Mouse (Mus musculus) megakaryocyte-erythroid progenitor cell, adult 5-6 weeks (primary cell): ENCODE results near the gene Pde6b. TPM values are rescaled to one million over a fixed set of nuclear protein-coding genes. Genes with fewer than 3 reads are reported as not detected.

ENCODE experiments used
- ATAC-seq: replicated peaks from 2 replicates; pipeline ENCODE4 v1.8.0; 2016; ENCODE audit warnings: mild to moderate bottlenecking, inconsistent platforms; ENCODE audit not compliant: severe bottlenecking, poor library complexity, low FRiP score, low TSS enrichment
- total RNA-seq, 2 experiments: library from RNA; stranded (forward) in 1 of 2; stranded (reverse) in 1 of 2; fragments of 200-1000, 215-1000 nt in 1 of 2; fragments of >200 nt in 1 of 2; fragmentation: Nextera tagmentation in 1 of 2; gene quantifications; 2 replicates each; pipeline ENCODE4 v1.2.3; 2014 to 2017

The Pde6b gene
- total RNA-seq, 2 experiments from 2014 or later = not detected

GRCm38 (mm10) chr5:108378346-108378745, 9.8 kb upstream of the Pde6b start:
- ATAC-seq = no peak

GRCm38 (mm10) chr5:108385632-108386031, 2.6 kb upstream of the Pde6b start:
- ATAC-seq = no peak

GRCm38 (mm10) chr5:108386449-108386848, 1.7 kb upstream of the Pde6b start:
- ATAC-seq = no peak

GRCm38 (mm10) chr5:108389744-108390143, 1.6 kb downstream of the Pde6b start:
- no peak for ATAC-seq

GRCm38 (mm10) chr5:108403453-108403852, 15.3 kb downstream of the Pde6b start:
- no peak for ATAC-seq

GRCm38 (mm10) chr5:108405460-108405859, 17.3 kb downstream of the Pde6b start:
- ATAC-seq = peak; percentile 86

- ATAC-seq = no peak
These were observed 18.8 kb downstream of the Pde6b start for GRCm38 (mm10) chr5:108406977-108407376.

- ATAC-seq = no peak
These were observed 26.5 kb downstream of the Pde6b start for GRCm38 (mm10) chr5:108414711-108415110.

GRCm38 (mm10) chr5:108422741-108423140, 34.5 kb downstream of the Pde6b start:
- no peak for ATAC-seq

- no peak for ATAC-seq
These were observed 35.2 kb downstream of the Pde6b start for GRCm38 (mm10) chr5:108423427-108423826.

GRCm38 (mm10) chr5:108427186-108427585, 39.0 kb downstream of the Pde6b start:
- ATAC-seq = peak; percentile 87

GRCm38 (mm10) chr5:108431196-108431595, 43.0 kb downstream of the Pde6b start:
- no peak for ATAC-seq

GRCm38 (mm10) chr5:108433804-108434587, 45.8 kb downstream of the Pde6b start, which contains the start of gene Atp5k:
Gene Atp5k (minus strand): TSS chr5:108434448.
- ATAC-seq = peak; percentile 94

GRCm38 (mm10) chr5:108436101-108436500, 47.9 kb downstream of the Pde6b start:
- ATAC-seq = no peak

- no peak for ATAC-seq
These were observed 58.8 kb downstream of the Pde6b start for GRCm38 (mm10) chr5:108446973-108447372.

GRCm38 (mm10) chr5:108447857-108448256, 59.7 kb downstream of the Pde6b start:
- ATAC-seq = no peak

- peak; percentile 94 for ATAC-seq
These were observed 60.8 kb downstream of the Pde6b start, which contains the start of gene Mfsd7a for GRCm38 (mm10) chr5:108448785-108449668. Gene Mfsd7a (minus strand): TSS chr5:108448891.

- no peak for ATAC-seq
These were observed 62.8 kb downstream of the Pde6b start for GRCm38 (mm10) chr5:108450837-108451540.

GRCm38 (mm10) chr5:108451611-108452010, 63.4 kb downstream of the Pde6b start:
- no peak for ATAC-seq

GRCm38 (mm10) chr5:108452422-108452821, 64.2 kb downstream of the Pde6b start:
- ATAC-seq = no peak
